Mouse (Mus musculus) kidney, adult 18-20 months (tissue): ENCODE results near the gene Ern1.
"Not testable (repeated sequence)": the region's sequence is repeated elsewhere in the genome, so short reads cannot be mapped to it uniquely, and the experiment has no call there.

Experiments
- DNase-seq: peaks from one replicate; pipeline ENCODE4 v3.0.0; 2021

Gene Ern1

GRCm38 (mm10) chr11:106429689-106430088 is 58.0 kb downstream of the Ern1 start:
- no peak for DNase-seq

- DNase-seq, result no peak
Observed at GRCm38 (mm10) chr11:106428556-106428955, 59.1 kb downstream of the Ern1 start.

- no peak for DNase-seq
Observed at GRCm38 (mm10) chr11:106428106-106428505, 59.5 kb downstream of the Ern1 start.

- DNase-seq, result no peak
Observed at GRCm38 (mm10) chr11:106426447-106426846, 61.2 kb downstream of the Ern1 start.

- no peak for DNase-seq
Observed at GRCm38 (mm10) chr11:106425201-106425600, 62.5 kb downstream of the Ern1 start.

GRCm38 (mm10) chr11:106419262-106420102 is 68.2 kb downstream of the Ern1 start:
- DNase-seq, result no peak

GRCm38 (mm10) chr11:106418622-106419196 is 68.9 kb downstream of the Ern1 start:
- DNase-seq, result peak; percentile 85

GRCm38 (mm10) chr11:106417860-106418259 is 69.8 kb downstream of the Ern1 start:
- no peak for DNase-seq

- DNase-seq, result no peak
Observed at GRCm38 (mm10) chr11:106416331-106416730, 71.3 kb downstream of the Ern1 start.

- no peak for DNase-seq
Observed at GRCm38 (mm10) chr11:106412641-106413360, 74.9 kb downstream of the Ern1 start.

GRCm38 (mm10) chr11:106411157-106411556 is 76.5 kb downstream of the Ern1 start:
- no peak for DNase-seq

- no peak for DNase-seq
Observed at GRCm38 (mm10) chr11:106410507-106410906, 77.1 kb downstream of the Ern1 start.

- no peak for DNase-seq
Observed at GRCm38 (mm10) chr11:106410011-106410410, 77.6 kb downstream of the Ern1 start.

GRCm38 (mm10) chr11:106398481-106398880 is 89.2 kb downstream of the Ern1 start:
- DNase-seq, result no peak

GRCm38 (mm10) chr11:106397656-106398055 is 90.0 kb downstream of the Ern1 start:
- DNase-seq, result no peak

GRCm38 (mm10) chr11:106394055-106394454 is 93.6 kb downstream of the Ern1 start:
- DNase-seq, result not testable (repeated sequence)

GRCm38 (mm10) chr11:106393331-106393616 is 94.4 kb downstream of the Ern1 start:
- DNase-seq, result no peak

- no peak for DNase-seq
Observed at GRCm38 (mm10) chr11:106392597-106393330, 94.9 kb downstream of the Ern1 start.

- DNase-seq, result peak; percentile 69
Observed at GRCm38 (mm10) chr11:106391546-106392188, 96.0 kb downstream of the Ern1 start.

GRCm38 (mm10) chr11:106390757-106391156 is 96.9 kb downstream of the Ern1 start:
- DNase-seq, result no peak

- DNase-seq, result peak; percentile 13
Observed at GRCm38 (mm10) chr11:106389611-106390010, 98.0 kb downstream of the Ern1 start.

GRCm38 (mm10) chr11:106387791-106388216 is 99.8 kb downstream of the Ern1 start, which contains the start of gene Icam2:
Gene Icam2, minus strand, starts transcription at chr11:106388075.
- no peak for DNase-seq

- DNase-seq, result no peak
Observed at GRCm38 (mm10) chr11:106387020-106387419, 100.6 kb downstream of the Ern1 start.
